Comparison of ENCODE assay signal across 8 mouse cellular contexts in genomic region chr13:115090977-115091445, GRCm38 (mm10). TPM values are rescaled to one million over a fixed set of nuclear protein-coding genes. Genes with fewer than 3 reads are reported as not detected.
DNase-seq lines count a peak whose midpoint lies in the region; ATAC-seq lines count a peak whose summit lies in the region.

No protein-coding gene starts in this region.

- ATAC-seq in heart, embryonic 16.5 days (replicated peaks; ENCODE audit: extremely low read depth, insufficient read depth, low FRiP score): no peak
- no peak for ATAC-seq in embryonic facial prominence, embryonic 11.5 days (replicated peaks; ENCODE audit: insufficient number of reproducible peaks, low FRiP score, low TSS enrichment, low read depth)
- no peak for ATAC-seq in intestine, embryonic 16.5 days
- no peak for ATAC-seq in midbrain, embryonic 16.5 days
- no peak for ATAC-seq in CD4-positive, CD25-positive, alpha-beta regulatory T cell, adult 4 months

- no peaks in the 10 kb centered on the region for H3K9me3 ChIP-seq in heart, embryonic 16.5 days (replicated peaks; ENCODE audit: control insufficient read depth, low read length)
- H3K9me3 ChIP-seq in embryonic facial prominence, embryonic 11.5 days (replicated peaks; ENCODE audit: control insufficient read depth, low read length): no peaks in the 10 kb centered on the region
- no peaks in the 10 kb centered on the region for H3K9me3 ChIP-seq in intestine, embryonic 16.5 days (ENCODE audit: control insufficient read depth, low read length)
- no peaks in the 10 kb centered on the region; the same call in 1 of the 2 replicates for H3K9me3 ChIP-seq in midbrain, embryonic 16.5 days (replicated peaks; ENCODE audit: control insufficient read depth, low read length, poor library complexity, severe bottlenecking)

- peak overlapping the region; percentile 98 for H3K4me2 ChIP-seq in heart, embryonic 16.5 days (ENCODE audit: low read depth, low read length)
- H3K4me2 ChIP-seq in embryonic facial prominence, embryonic 11.5 days (ENCODE audit: low read depth, low read length): peak overlapping the region; percentile 91
- peak overlapping the region; percentile 95 for H3K4me2 ChIP-seq in intestine, embryonic 16.5 days (ENCODE audit: low read depth, low read length)
- H3K4me2 ChIP-seq in midbrain, embryonic 16.5 days (ENCODE audit: low read length): peak overlapping the region; percentile 100

- no peak for DNase-seq in heart, adult 11 months
- DNase-seq in embryonic facial prominence, embryonic 11.5 days (ENCODE audit: low spot score): no peak
- no peak for DNase-seq in layer of hippocampus, adult 9-10 months (ENCODE audit: low spot score)
- no peak for DNase-seq in spleen, adult 18-20 months

- peaks cover 45% of the 10 kb centered on the region for H3K4me1 ChIP-seq in heart, embryonic 16.5 days (ENCODE audit: control insufficient read depth, insufficient read depth, low read length)
- H3K4me1 ChIP-seq in embryonic facial prominence, embryonic 11.5 days (ENCODE audit: control insufficient read depth, insufficient read depth, low read length): no peaks in the 10 kb centered on the region
- peaks cover 26% of the 10 kb centered on the region for H3K4me1 ChIP-seq in intestine, embryonic 16.5 days (ENCODE audit: control insufficient read depth, insufficient read depth, low read length)
- peaks cover 14% of the 10 kb centered on the region for H3K4me1 ChIP-seq in midbrain, embryonic 16.5 days (ENCODE audit: control insufficient read depth, insufficient read depth, low read length)

- peak overlapping the region; percentile 92 for H3K9ac ChIP-seq in heart, embryonic 16.5 days (ENCODE audit: low read length)
- no peak overlapping the region for H3K9ac ChIP-seq in embryonic facial prominence, embryonic 11.5 days (replicated peaks; ENCODE audit: low read length)
- H3K9ac ChIP-seq in intestine, embryonic 16.5 days (ENCODE audit: low read depth, low read length): peak overlapping the region; percentile 82; the same call in 1 of the 2 replicates
- H3K9ac ChIP-seq in midbrain, embryonic 16.5 days (ENCODE audit: low read depth, low read length): peak overlapping the region; percentile 65; the same call in 1 of the 2 replicates

- no peaks in the 10 kb centered on the region for H3K27me3 ChIP-seq in heart, embryonic 16.5 days (ENCODE audit: control insufficient read depth, insufficient read depth, low read length)
- H3K27me3 ChIP-seq in embryonic facial prominence, embryonic 11.5 days (ENCODE audit: control insufficient read depth, insufficient read depth, low read length): no peaks in the 10 kb centered on the region
- no peaks in the 10 kb centered on the region for H3K27me3 ChIP-seq in intestine, embryonic 16.5 days (replicated peaks; ENCODE audit: control insufficient read depth, insufficient read depth, low read length)
- no peaks in the 10 kb centered on the region for H3K27me3 ChIP-seq in midbrain, embryonic 16.5 days (ENCODE audit: control insufficient read depth, insufficient read depth, low read depth, low read length)

- H3K36me3 ChIP-seq in heart, embryonic 16.5 days (ENCODE audit: control insufficient read depth, insufficient read depth): peaks cover 8% of the 10 kb centered on the region; the same call in 1 of the 2 replicates
- H3K36me3 ChIP-seq in embryonic facial prominence, embryonic 11.5 days (replicated peaks; ENCODE audit: control insufficient read depth, insufficient read depth, low read depth, low read length): peaks cover 5% of the 10 kb centered on the region
- peaks cover 6% of the 10 kb centered on the region for H3K36me3 ChIP-seq in intestine, embryonic 16.5 days (ENCODE audit: control insufficient read depth, insufficient read depth, low read length)
- H3K36me3 ChIP-seq in midbrain, embryonic 16.5 days (ENCODE audit: control insufficient read depth, insufficient read depth, low read length): peaks cover 14% of the 10 kb centered on the region

- H3K4me3 ChIP-seq in heart, embryonic 16.5 days (ENCODE audit: low read length): peak overlapping the region; percentile 80
- peak overlapping the region; percentile 62 for H3K4me3 ChIP-seq in embryonic facial prominence, embryonic 11.5 days (ENCODE audit: low read depth, low read length)
- H3K4me3 ChIP-seq in intestine, embryonic 16.5 days (ENCODE audit: low read length): peak overlapping the region; percentile 68
- peak overlapping the region; percentile 70 for H3K4me3 ChIP-seq in midbrain, embryonic 16.5 days (ENCODE audit: low read depth, low read length)

- peak overlapping the region; percentile 99 for H3K27ac ChIP-seq in heart, embryonic 16.5 days (ENCODE audit: low read length)
- 0 out of 2 replicates have a peak overlapping the region, but pooled peaks have one; percentile 52 for H3K27ac ChIP-seq in embryonic facial prominence, embryonic 11.5 days (replicated peaks; ENCODE audit: low read depth, low read length)
- H3K27ac ChIP-seq in intestine, embryonic 16.5 days (ENCODE audit: low read length): peak overlapping the region; percentile 94
- no peak overlapping the region; the same call in 1 of the 2 replicates for H3K27ac ChIP-seq in midbrain, embryonic 16.5 days (ENCODE audit: low read length)

- WGBS in heart, embryonic 16.5 days: 33% methylated on average over 9 of the region's 9 CpGs
- WGBS in embryonic facial prominence, embryonic 11.5 days: 44% methylated on average over 9 of the region's 9 CpGs
- WGBS in intestine, embryonic 16.5 days: 52% methylated on average over 9 of the region's 9 CpGs
- 49% methylated on average over 9 of the region's 9 CpGs for WGBS in midbrain, embryonic 16.5 days

RNA-seq across cellular contexts. Expression of gene Pelo, which starts 1.0 kb away (rescaled TPM):
- 6.5 and 6.9 TPM in 2 replicates for polyA plus RNA-seq in heart, embryonic 16.5 days (2015; fragmentation: Nextera tagmentation; extraction: Ambion mirVana)
- polyA plus RNA-seq in embryonic facial prominence, embryonic 11.5 days (2014; fragmentation: Nextera tagmentation; extraction: Ambion mirVana): 7.6 and 9.4 TPM in 2 replicates
- polyA plus RNA-seq in intestine, embryonic 16.5 days (2015; fragmentation: Nextera tagmentation; extraction: Ambion mirVana): 5.4 and 5.7 TPM in 2 replicates
- polyA plus RNA-seq in midbrain, embryonic 16.5 days (2015; fragmentation: Nextera tagmentation; extraction: Ambion mirVana): 4.6 and 5.2 TPM in 2 replicates
- 1 to 10 TPM; 1.3 to 4.1 TPM for polyA plus RNA-seq in CD4-positive, CD25-positive, alpha-beta regulatory T cell, adult 4 months (2017; shearing (Covaris generic))

RNA-seq across cellular contexts. Expression of gene Gm49395, which starts 10.7 kb away (rescaled TPM):
- polyA plus RNA-seq in heart, embryonic 16.5 days (2015; fragmentation: Nextera tagmentation; extraction: Ambion mirVana): 7.6 and 8.4 TPM in 2 replicates
- 1.3 and 2.3 TPM in 2 replicates for polyA plus RNA-seq in embryonic facial prominence, embryonic 11.5 days (2014; fragmentation: Nextera tagmentation; extraction: Ambion mirVana)
- polyA plus RNA-seq in intestine, embryonic 16.5 days (2015; fragmentation: Nextera tagmentation; extraction: Ambion mirVana): 5.5 and 5.9 TPM in 2 replicates
- 1.8 and 2.9 TPM in 2 replicates for polyA plus RNA-seq in midbrain, embryonic 16.5 days (2015; fragmentation: Nextera tagmentation; extraction: Ambion mirVana)
- polyA plus RNA-seq in CD4-positive, CD25-positive, alpha-beta regulatory T cell, adult 4 months (2017; shearing (Covaris generic)): 1 to 10 TPM in 1 of 2 experiments, not detected in 1; 1.6 TPM

RNA-seq across cellular contexts. Expression of gene Itga1, which starts 10.8 kb away (rescaled TPM):
- polyA plus RNA-seq in heart, embryonic 16.5 days (2015; fragmentation: Nextera tagmentation; extraction: Ambion mirVana): 26.3 and 29.2 TPM in 2 replicates
- polyA plus RNA-seq in embryonic facial prominence, embryonic 11.5 days (2014; fragmentation: Nextera tagmentation; extraction: Ambion mirVana): 2.6 and 4.2 TPM in 2 replicates
- polyA plus RNA-seq in intestine, embryonic 16.5 days (2015; fragmentation: Nextera tagmentation; extraction: Ambion mirVana): 15.4 and 18.6 TPM in 2 replicates
- 6.1 and 6.9 TPM in 2 replicates for polyA plus RNA-seq in midbrain, embryonic 16.5 days (2015; fragmentation: Nextera tagmentation; extraction: Ambion mirVana)
- under 1 TPM; 0.18 to 0.23 TPM for polyA plus RNA-seq in CD4-positive, CD25-positive, alpha-beta regulatory T cell, adult 4 months (2017; shearing (Covaris generic))
